Mouse (Mus musculus): ENCODE measurements around the gene Sorcs2.

DNA sequence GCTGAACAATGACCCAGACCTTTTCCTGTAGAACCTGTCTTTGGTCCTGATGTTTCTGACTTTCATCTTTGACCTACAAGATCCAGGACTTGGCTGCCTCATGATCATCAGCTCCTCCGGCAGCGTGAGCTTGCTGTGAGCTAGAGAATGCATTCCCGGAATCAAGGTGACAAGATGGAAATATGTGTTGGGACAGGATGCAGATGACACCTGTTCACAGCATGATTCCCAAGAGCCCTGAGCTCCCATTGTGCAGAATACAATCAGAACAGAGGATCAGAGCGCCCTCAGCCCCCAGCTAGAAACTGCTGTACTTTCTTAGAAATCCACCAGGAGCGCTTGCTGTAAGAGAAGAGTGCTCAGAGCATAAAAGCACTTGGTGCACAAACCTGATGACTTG lies 311.0 kb downstream of the Sorcs2 start:
- no peak for TF ChIP-seq POLR2A (IDR thresholded peaks at IDR 0.05; ENCODE audit: borderline replicate concordance, control insufficient read depth, low read depth, low read length)
- no peak for TF ChIP-seq CTCF (IDR thresholded peaks at IDR 0.05; ENCODE audit: control insufficient read depth, insufficient read depth, low read length)
